Mouse (Mus musculus) midbrain, postnatal 0 days (tissue): ENCODE data around the gene Hspb1. TPM values are rescaled to one million over a fixed set of nuclear protein-coding genes. Genes with fewer than 3 reads are reported as not detected.

Experiments
- ATAC-seq: fragments of 200-750 bp; cut with Nextera tagmentation; 2 replicates; pipeline ENCODE4 v1.8.0; 2017; ENCODE audit warnings: moderate number of reproducible peaks, mild to moderate bottlenecking, moderate TSS enrichment, moderate library complexity; ENCODE audit not compliant: low FRiP score
- DNase-seq: peaks from one replicate; pipeline ENCODE4 v3.0.0-alpha.2; 2015; ENCODE audit warnings: low spot score
- H3K27ac ChIP-seq: fragments of 300-500 bp; sonication (generic); 2 replicates; pipeline ENCODE4 v1.5.1; 2014; ENCODE audit warnings: low read depth, mild to moderate bottlenecking, low read length, mixed read lengths
- H3K27me3 ChIP-seq: fragments of 300-500 bp; sonication (generic); 2 replicates; pipeline ENCODE4 v1.6.1; 2014; ENCODE audit warnings: low read length, control low read depth, mixed read lengths; ENCODE audit not compliant: insufficient read depth
- H3K36me3 ChIP-seq: fragments of 300-500 bp; sonication (generic); 2 replicates; pipeline ENCODE4 v1.6.1; 2014; ENCODE audit warnings: low read length, control low read depth, mixed read lengths; ENCODE audit not compliant: insufficient read depth
- H3K4me1 ChIP-seq: fragments of 300-500 bp; sonication (generic); 2 replicates; pipeline ENCODE4 v1.6.1; 2014; ENCODE audit warnings: mild to moderate bottlenecking, control low read depth, antibody characterized with exemption, low read length, mixed read lengths; ENCODE audit not compliant: insufficient read depth
- H3K4me2 ChIP-seq: fragments of 300-500 bp; sonication (generic); 2 replicates; pipeline ENCODE4 v1.6.1; 2014; ENCODE audit warnings: low read depth, mild to moderate bottlenecking, low read length, mixed read lengths; ENCODE audit not compliant: poor library complexity, severe bottlenecking
- H3K4me3 ChIP-seq: fragments of 300-500 bp; sonication (generic); 2 replicates; pipeline ENCODE4 v1.5.1; 2014; ENCODE audit warnings: low read depth, mild to moderate bottlenecking, low read length, moderate library complexity
- H3K9ac ChIP-seq: fragments of 300-500 bp; sonication (generic); replicated peaks from 2 replicates; pipeline ENCODE4 v1.6.1; 2014; ENCODE audit warnings: mild to moderate bottlenecking, low read length, moderate library complexity, mixed read lengths; ENCODE audit not compliant: poor library complexity, severe bottlenecking
- H3K9me3 ChIP-seq: fragments of 300-500 bp; sonication (generic); 2 replicates; pipeline ENCODE4 v1.6.1; 2016; ENCODE audit warnings: low read length, control low read depth
- CTCF ChIP-seq: IDR thresholded peaks from 2 replicates; pipeline ENCODE4 v1.5.1; 2016; ENCODE audit warnings: antibody characterized with exemption, mild to moderate bottlenecking
- WGBS: fragments of 180-500 bp; shearing (Covaris S2); extraction: QIAGEN DNeasy Blood & Tissue Kit; methylation state at CpG from one replicate; pipeline ENCODE4 v1.1.7; 2014; 5-methylcytosine and 5-hydroxymethylcytosine counted together
- polyA plus RNA-seq: library from polyadenylated mRNA; unstranded; fragments of >200 nt; fragmentation: Nextera tagmentation; extraction: Ambion mirVana; gene quantifications from 2 replicates; pipeline ENCODE4 v1.2.1, GENCODE M21; 2015
- total RNA-seq: library from RNA; depleted of rRNA; stranded (reverse); fragments of >200 nt; gene quantifications from 2 replicates; pipeline ENCODE4 v1.2.3, GENCODE M21; 2014

The Hspb1 gene
- total and polyA plus RNA-seq, 2 experiments from 2014 or later = 19.2 to 28.8 TPM

- H3K4me3 ChIP-seq = peak overlapping the region; percentile 42
- 2% methylated on average over 67 of the region's 89 CpGs for WGBS
- H3K9me3 ChIP-seq = no peaks in the 10 kb centered on the region
- H3K4me1 ChIP-seq = peaks cover 11% of the 10 kb centered on the region; the same call in 1 of the 2 replicates
- ATAC-seq = peak; percentile 54
- H3K9ac ChIP-seq = peak overlapping the region; percentile 77
- DNase-seq = no peak
- no peak for TF ChIP-seq CTCF
- H3K27ac ChIP-seq = peak overlapping the region; percentile 63
- peaks cover 5% of the 10 kb centered on the region for H3K36me3 ChIP-seq
- peak overlapping the region; percentile 64 for H3K4me2 ChIP-seq
- no peaks in the 10 kb centered on the region for H3K27me3 ChIP-seq
These were observed 19.8 kb upstream of the Hspb1 start for GRCm38 (mm10) chr5:135867637-135868593.

- H3K4me3 ChIP-seq = peak overlapping the region; percentile 42
- H3K27me3 ChIP-seq = no peaks in the 10 kb centered on the region
- H3K9me3 ChIP-seq = no peaks in the 10 kb centered on the region
- H3K36me3 ChIP-seq = peaks cover 5% of the 10 kb centered on the region
- ATAC-seq = peak; percentile 38; the same call in 1 of the 2 replicates
- 8% methylated on average over 27 of the region's 27 CpGs for WGBS
- H3K9ac ChIP-seq = peak overlapping the region; percentile 77
- H3K4me2 ChIP-seq = peak overlapping the region; percentile 64
- peak overlapping the region; percentile 63 for H3K27ac ChIP-seq
- peaks cover 11% of the 10 kb centered on the region; the same call in 1 of the 2 replicates for H3K4me1 ChIP-seq
- no peak for TF ChIP-seq CTCF
- no peak for DNase-seq
These were observed 19.1 kb upstream of the Hspb1 start for GRCm38 (mm10) chr5:135868653-135869052.

- Histone ChIP-seq H3K9ac (peak overlapping the region; percentile 77; the same call in 1 of the 2 replicates), H3K4me1 (peaks cover 11% of the 10 kb centered on the region; the same call in 1 of the 2 replicates), H3K4me3 (no peak overlapping the region), H3K36me3 (no peaks in the 10 kb centered on the region; the same call in 1 of the 2 replicates), H3K27me3 (no peaks in the 10 kb centered on the region), H3K9me3 (no peaks in the 10 kb centered on the region), H3K4me2 (peak overlapping the region; percentile 64; the same call in 1 of the 2 replicates), H3K27ac (no peak overlapping the region)
- no peak for ATAC-seq
- no peak for TF ChIP-seq CTCF
- WGBS = 71% methylated on average over 14 of the region's 14 CpGs
- DNase-seq = no peak
These were observed 17.9 kb upstream of the Hspb1 start for GRCm38 (mm10) chr5:135869661-135870423.

GRCm38 (mm10) chr5:135870505-135870904 lies 17.2 kb upstream of the Hspb1 start:
- ATAC-seq (no peak), DNase-seq (no peak)
- Histone ChIP-seq H3K9ac (no peak overlapping the region), H3K4me3 (no peak overlapping the region), H3K4me1 (peaks cover 11% of the 10 kb centered on the region; the same call in 1 of the 2 replicates), H3K27me3 (no peaks in the 10 kb centered on the region), H3K4me2 (no peak overlapping the region), H3K27ac (no peak overlapping the region), H3K9me3 (no peaks in the 10 kb centered on the region), H3K36me3 (no peaks in the 10 kb centered on the region; the same call in 1 of the 2 replicates)
- TF ChIP-seq CTCF = no peak
- 90% methylated on average over 5 of the region's 5 CpGs for WGBS

GRCm38 (mm10) chr5:135872996-135873395 lies 14.7 kb upstream of the Hspb1 start:
- DNase-seq = no peak
- ATAC-seq = no peak

More at GRCm38 (mm10) chr5:135872996-135873395, 14.7 kb upstream of the Hspb1 start:
- H3K27ac ChIP-seq = no peak overlapping the region
- 27% methylated on average over 15 of the region's 16 CpGs for WGBS
- peaks cover 8% of the 10 kb centered on the region; the same call in 1 of the 2 replicates for H3K4me1 ChIP-seq
- H3K9ac ChIP-seq = no peak overlapping the region
- H3K27me3 ChIP-seq = no peaks in the 10 kb centered on the region
- no peaks in the 10 kb centered on the region for H3K9me3 ChIP-seq
- H3K4me2 ChIP-seq = no peak overlapping the region
- no peak for TF ChIP-seq CTCF
- H3K36me3 ChIP-seq = no peaks in the 10 kb centered on the region; the same call in 1 of the 2 replicates
- H3K4me3 ChIP-seq = no peak overlapping the region
